Mouse (Mus musculus): ENCODE data around the gene Olfr601. TPM values are rescaled to one million over a fixed set of nuclear protein-coding genes. Genes with fewer than 3 reads are reported as not detected.
"Not testable (repeated sequence)": the region's sequence is repeated elsewhere in the genome, so short reads cannot be mapped to it uniquely, and the experiment has no call there.

Gene Olfr601
- total RNA-seq (2021): not detected

GRCm38 (mm10) chr7:103362555-103362954 lies at the start of gene Olfr601:
Olfr601 (minus strand) TSS chr7:103362655.
- intact Hi-C loops (cut with DNase I): no loop called here
- no peak for DNase-seq (ENCODE audit: low spot score in 2 of 2)

- intact Hi-C loops (cut with DNase I): not testable (repeated sequence)
These were observed 44.1 kb upstream of the Olfr601 start for GRCm38 (mm10) chr7:103406521-103407055.

GRCm38 (mm10) chr7:103398981-103399380 lies 36.5 kb upstream of the Olfr601 start:
- DNase-seq (ENCODE audit: low spot score in 2 of 2): no peak
- intact Hi-C loops (cut with DNase I): no loop called here

More at GRCm38 (mm10) chr7:103406521-103407055, 44.1 kb upstream of the Olfr601 start:
- DNase-seq (ENCODE audit: low spot score in 2 of 2): not testable (repeated sequence)

- intact Hi-C loops (cut with DNase I): no loop called here
- no peak for DNase-seq (ENCODE audit: low spot score in 2 of 2)
These were observed 35.3 kb upstream of the Olfr601 start for GRCm38 (mm10) chr7:103397758-103398157.

- no peak for DNase-seq (ENCODE audit: low spot score in 2 of 2)
- intact Hi-C loops (cut with DNase I): no loop called here
These were observed 23.6 kb upstream of the Olfr601 start, which contains the start of gene Olfr603 for GRCm38 (mm10) chr7:103386077-103386476. Olfr603 (minus strand) TSS chr7:103386177.

- no peak for DNase-seq (ENCODE audit: low spot score in 2 of 2)
- intact Hi-C loops (cut with DNase I): no loop called here
These were observed 12.9 kb downstream of the Olfr601 start, which contains the start of gene Olfr600 for GRCm38 (mm10) chr7:103349569-103349968. Olfr600 (minus strand) TSS chr7:103349669.

- no peak for DNase-seq (ENCODE audit: low spot score in 2 of 2)
- intact Hi-C loops (cut with DNase I): no loop called here
These were observed 26.8 kb downstream of the Olfr601 start, which contains the start of gene Olfr599 for GRCm38 (mm10) chr7:103335617-103336016. Olfr599 (plus strand) TSS chr7:103335917.

- no peak for DNase-seq (ENCODE audit: low spot score in 2 of 2)
- intact Hi-C loops (cut with DNase I): no loop called here
These were observed 39.2 kb downstream of the Olfr601 start, which contains the start of gene Olfr598 for GRCm38 (mm10) chr7:103323268-103323667. Olfr598 (plus strand) TSS chr7:103323568.

GRCm38 (mm10) chr7:103316015-103316414 lies 46.4 kb downstream of the Olfr601 start, which contains the start of gene Olfr597:
Olfr597 (plus strand) TSS chr7:103316315.
- intact Hi-C loops (cut with DNase I); DNase-seq (ENCODE audit: low spot score in 2 of 2): not testable (repeated sequence)

Other genes starting within 250 kb of the Olfr601 start
- not detected for gene Olfr586, start 237.0 kb downstream of the Olfr601 start, total RNA-seq (2021)
- not detected for gene Olfr588-ps1, start 221.8 kb downstream of the Olfr601 start, total RNA-seq (2021)
- not detected for gene Olfr589, start 206.3 kb downstream of the Olfr601 start, total RNA-seq (2021)
- gene Olfr591, start 184.3 kb downstream of the Olfr601 start, total RNA-seq (2021): not detected
- not detected for gene Olfr592, start 177.9 kb downstream of the Olfr601 start, total RNA-seq (2021)
- gene Olfr593, start 150.8 kb downstream of the Olfr601 start, total RNA-seq (2021): not detected
- gene Olfr594, start 145.7 kb downstream of the Olfr601 start, total RNA-seq (2021): not detected
- not detected for gene Usp17ld, start 110.2 kb downstream of the Olfr601 start, total RNA-seq (2021)
- gene Olfr596, start 57.0 kb downstream of the Olfr601 start, total RNA-seq (2021): not detected
- gene Olfr597, start 46.3 kb downstream of the Olfr601 start, total RNA-seq (2021): not detected
- not detected for gene Olfr598, start 39.1 kb downstream of the Olfr601 start, total RNA-seq (2021)
- gene Olfr599, start 26.7 kb downstream of the Olfr601 start, total RNA-seq (2021): not detected
- gene Olfr600, start 13.0 kb downstream of the Olfr601 start, total RNA-seq (2021): not detected
- gene Olfr603, start 23.5 kb upstream of the Olfr601 start, total RNA-seq (2021): not detected
- not detected for gene Usp17lc, start 52.4 kb upstream of the Olfr601 start, total RNA-seq (2021)
- gene Olfr605, start 82.8 kb upstream of the Olfr601 start, total RNA-seq (2021): not detected
- not detected for gene Olfr606, start 86.4 kb upstream of the Olfr601 start, total RNA-seq (2021)
- gene Olfr607, start 101.5 kb upstream of the Olfr601 start, total RNA-seq (2021): not detected
- not detected for gene Olfr608, start 107.2 kb upstream of the Olfr601 start, total RNA-seq (2021)
- gene Olfr609, start 135.4 kb upstream of the Olfr601 start, total RNA-seq (2021): not detected
- not detected for gene Olfr610, start 149.5 kb upstream of the Olfr601 start, total RNA-seq (2021)
- gene Olfr611, start 158.2 kb upstream of the Olfr601 start, total RNA-seq (2021): not detected
- not detected for gene Olfr612, start 180.1 kb upstream of the Olfr601 start, total RNA-seq (2021)
- gene Olfr613, start 185.4 kb upstream of the Olfr601 start, total RNA-seq (2021): not detected
- gene Olfr615, start 193.4 kb upstream of the Olfr601 start, total RNA-seq (2021): not detected
- gene Olfr616, start 206.5 kb upstream of the Olfr601 start, total RNA-seq (2021): not detected
- gene Olfr617, start 210.4 kb upstream of the Olfr601 start, total RNA-seq (2021): not detected
- gene Olfr618, start 227.4 kb upstream of the Olfr601 start, total RNA-seq (2021): not detected
- gene Olfr619, start 237.9 kb upstream of the Olfr601 start, total RNA-seq (2021): not detected
- gene Olfr620, start 249.9 kb upstream of the Olfr601 start, total RNA-seq (2021): not detected

Measured in left cerebral cortex, postnatal 25 days (tissue).